Mouse (Mus musculus): ENCODE results near the gene Vmn1r113.
"Not testable (repeated sequence)": the region's sequence is repeated elsewhere in the genome, so short reads cannot be mapped to it uniquely, and the experiment has no call there.

Gene Vmn1r113

GRCm38 (mm10) chr7:20786985-20787384 lies at the start of gene Vmn1r113:
TSS of gene Vmn1r113 (plus strand) at chr7:20787285.
- DNase-seq, result not testable (repeated sequence)

- DNase-seq, result not testable (repeated sequence)
These were observed 16.2 kb upstream of the Vmn1r113 start, which contains the start of gene Vmn1r112 for GRCm38 (mm10) chr7:20770885-20771284. TSS of gene Vmn1r112 (plus strand) at chr7:20771185.

- DNase-seq, result not testable (repeated sequence)
These were observed 25.0 kb downstream of the Vmn1r113 start, which contains the start of gene Vmn1r114 for GRCm38 (mm10) chr7:20812086-20812485. TSS of gene Vmn1r114 (minus strand) at chr7:20812186.

Data from cerebellum, adult 9-10 months (tissue).